8 mouse cellular contexts compared by ENCODE assay signal in the genomic region with DNA sequence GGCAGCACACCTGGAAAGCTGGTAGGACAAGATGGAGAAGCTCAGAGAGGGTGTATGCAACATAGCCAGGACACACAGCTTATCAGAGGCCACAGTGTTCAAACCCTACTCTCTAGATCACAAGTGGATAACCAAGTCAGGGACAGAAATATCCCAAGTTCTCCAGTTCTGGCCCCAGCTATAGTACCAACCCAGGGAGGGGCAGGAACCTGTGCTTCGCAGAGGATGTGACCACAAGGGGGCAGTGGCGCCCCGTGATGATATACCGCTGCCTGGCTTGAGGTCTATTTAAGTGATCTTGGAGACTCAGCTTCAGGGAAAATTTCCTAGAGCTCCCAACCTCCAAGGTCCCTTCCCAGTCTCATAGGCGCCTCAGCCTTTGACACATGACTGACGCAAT. TPM values are rescaled to one million over a fixed set of nuclear protein-coding genes. Genes with fewer than 3 reads are reported as not detected.
DNase-seq lines count a peak whose midpoint lies in the region; ATAC-seq and TF ChIP-seq lines count a peak whose summit lies in the region.

No protein-coding gene starts in this region.

- no peaks in the 10 kb centered on the region for H3K79me2 ChIP-seq in liver, adult 2 months (ENCODE audit: control insufficient read depth, insufficient read depth, low read length)

- no peak overlapping the region for H3K4me3 ChIP-seq in embryonic facial prominence, embryonic 11.5 days (ENCODE audit: low read depth, low read length)
- H3K4me3 ChIP-seq in kidney, embryonic 16.5 days (ENCODE audit: low read length), result no peak overlapping the region
- no peak overlapping the region for H3K4me3 ChIP-seq in liver, adult 2 months (ENCODE audit: insufficient read depth, low read depth, low read length)

- H3K9me3 ChIP-seq in embryonic facial prominence, embryonic 11.5 days (replicated peaks; ENCODE audit: control insufficient read depth, low read length), result no peaks in the 10 kb centered on the region
- H3K9me3 ChIP-seq in kidney, embryonic 16.5 days (ENCODE audit: low read length), result no peaks in the 10 kb centered on the region

- TF ChIP-seq CTCF in liver, adult 2 months (IDR thresholded peaks at IDR 0.05; ENCODE audit: low read depth, low read length), result peak; percentile 97

- peak; percentile 73 for DNase-seq in A20 (ENCODE audit: low read depth, low spot score)
- DNase-seq in adrenal gland, postnatal 25 days, result peak; percentile 90
- DNase-seq in embryonic facial prominence, embryonic 11.5 days (ENCODE audit: low spot score), result peak; percentile 91
- DNase-seq in heart, adult 8-10 months (ENCODE audit: low spot score), result peak; percentile 76
- peak; percentile 61 for DNase-seq in liver, adult 2 months (ENCODE audit: extremely low read depth, low read depth, low spot score)
- peak; percentile 64 to 79 for DNase-seq in natural killer cell, adult 2 months (ENCODE audit: low spot score in 2 of 2)
- peak; percentile 90 for DNase-seq in splenic B cell, adult 2 months (ENCODE audit: low read depth, low spot score)

- H3K27me3 ChIP-seq in embryonic facial prominence, embryonic 11.5 days (ENCODE audit: control insufficient read depth, insufficient read depth, low read length), result no peaks in the 10 kb centered on the region
- H3K27me3 ChIP-seq in kidney, embryonic 16.5 days (ENCODE audit: insufficient read depth, low read length), result no peaks in the 10 kb centered on the region
- H3K27me3 ChIP-seq in liver, adult 2 months (ENCODE audit: control insufficient read depth, insufficient read depth, low read length), result no peaks in the 10 kb centered on the region
- no peaks in the 10 kb centered on the region for H3K27me3 ChIP-seq in splenic B cell, adult 2 months (ENCODE audit: control insufficient read depth, insufficient read depth, low read length, poor library complexity, severe bottlenecking)

- no peak overlapping the region for H3K4me2 ChIP-seq in embryonic facial prominence, embryonic 11.5 days (ENCODE audit: low read depth, low read length)
- no peak overlapping the region for H3K4me2 ChIP-seq in kidney, embryonic 16.5 days (replicated peaks; ENCODE audit: low read depth, low read length)

- 3% methylated on average over 6 of the region's 6 CpGs for WGBS in embryonic facial prominence, embryonic 11.5 days
- 10% methylated on average over 6 of the region's 6 CpGs for WGBS in kidney, embryonic 16.5 days
- WGBS in liver, adult 2 months, result 9% methylated on average over 6 of the region's 6 CpGs

- no peak overlapping the region for H3K9ac ChIP-seq in embryonic facial prominence, embryonic 11.5 days (replicated peaks; ENCODE audit: low read length)
- H3K9ac ChIP-seq in kidney, embryonic 16.5 days (replicated peaks; ENCODE audit: low read length), result no peak overlapping the region
- H3K9ac ChIP-seq in liver, adult 2 months (ENCODE audit: low read depth, low read length), result no peak overlapping the region

- H3K27ac ChIP-seq in embryonic facial prominence, embryonic 11.5 days (replicated peaks; ENCODE audit: low read depth, low read length), result no peak overlapping the region
- H3K27ac ChIP-seq in kidney, embryonic 16.5 days (ENCODE audit: low read length), result no peak overlapping the region
- H3K27ac ChIP-seq in liver, adult 2 months (replicated peaks; ENCODE audit: insufficient read depth, low read depth, low read length), result no peak overlapping the region

- no peaks in the 10 kb centered on the region for H3K4me1 ChIP-seq in embryonic facial prominence, embryonic 11.5 days (ENCODE audit: control insufficient read depth, insufficient read depth, low read length)
- peaks cover 25% of the 10 kb centered on the region for H3K4me1 ChIP-seq in kidney, embryonic 16.5 days (ENCODE audit: insufficient read depth, low read length)
- H3K4me1 ChIP-seq in liver, adult 2 months (ENCODE audit: control insufficient read depth, insufficient read depth, low read length), result peaks cover 7% of the 10 kb centered on the region; the same call in 1 of the 2 replicates

- no peaks in the 10 kb centered on the region for H3K36me3 ChIP-seq in embryonic facial prominence, embryonic 11.5 days (replicated peaks; ENCODE audit: control insufficient read depth, insufficient read depth, low read depth, low read length)
- H3K36me3 ChIP-seq in kidney, embryonic 16.5 days (ENCODE audit: insufficient read depth, low read length), result 0 out of 2 replicates have a peak, but pooled peaks cover 2% of the 10 kb centered on the region
- no peaks in the 10 kb centered on the region for H3K36me3 ChIP-seq in liver, adult 2 months (ENCODE audit: control insufficient read depth, insufficient read depth, low read length)
- H3K36me3 ChIP-seq in splenic B cell, adult 2 months (ENCODE audit: control insufficient read depth, insufficient read depth, low read length, poor library complexity, severe bottlenecking), result no peaks in the 10 kb centered on the region

- TF ChIP-seq POLR2A in liver, adult 2 months (IDR thresholded peaks at IDR 0.05; ENCODE audit: extremely low read depth, insufficient read depth, low read length), result no peak

- ATAC-seq in embryonic facial prominence, embryonic 11.5 days (replicated peaks; ENCODE audit: insufficient number of reproducible peaks, low FRiP score, low TSS enrichment, low read depth), result peak; percentile 62; the same call in 1 of the 2 replicates
- peak; percentile 80 for ATAC-seq in kidney, embryonic 16.5 days (ENCODE audit: low FRiP score, low TSS enrichment)

RNA-seq across cellular contexts. Expression of gene Saysd1, which starts 24.4 kb away (rescaled TPM):
- total RNA-seq in adrenal gland, postnatal 25 days (2021), result 8.2 and 9.0 TPM in 2 replicates
- 10.1 and 12.0 TPM in 2 replicates for polyA plus RNA-seq in embryonic facial prominence, embryonic 11.5 days (2014; fragmentation: Nextera tagmentation; extraction: Ambion mirVana)
- total RNA-seq in heart, adult 8-10 months (2022), result 1 to 10 TPM; 2.6 to 3.2 (median 2.7) TPM
- polyA plus RNA-seq in kidney, embryonic 16.5 days (2015; fragmentation: Nextera tagmentation; extraction: Ambion mirVana), result 13.4 and 13.6 TPM in 2 replicates
- total RNA-seq in liver, adult 2 months (2014; rRNA removed), result 4.1 and 4.6 TPM in 2 replicates
- 10.0 and 10.9 TPM in 2 replicates for polyA plus RNA-seq in liver, adult 2 months (2012; rRNA removed)
